Mouse (Mus musculus) neutrophil, adult 5-6 weeks (primary cell): ENCODE measurements around the gene Abcc5. TPM values are rescaled to one million over a fixed set of nuclear protein-coding genes. Genes with fewer than 3 reads are reported as not detected.

Experiments used
- ATAC-seq: fragments of 151-379, 151-347 bp; 2 replicates; pipeline ENCODE4 v1.8.0; 2017; ENCODE audit warnings: mild to moderate bottlenecking, moderate TSS enrichment; ENCODE audit not compliant: insufficient number of reproducible peaks, poor library complexity, low FRiP score, severe bottlenecking; ENCODE audit errors: extremely low read depth
- total RNA-seq: library from RNA; stranded (forward); fragments of 200-1000 nt; gene quantifications from 2 replicates; pipeline ENCODE4 v1.2.3, GENCODE M21; 2017

The Abcc5 gene
- total RNA-seq, 1 experiment from 2014 or later, result 24.0 TPM

DNA sequence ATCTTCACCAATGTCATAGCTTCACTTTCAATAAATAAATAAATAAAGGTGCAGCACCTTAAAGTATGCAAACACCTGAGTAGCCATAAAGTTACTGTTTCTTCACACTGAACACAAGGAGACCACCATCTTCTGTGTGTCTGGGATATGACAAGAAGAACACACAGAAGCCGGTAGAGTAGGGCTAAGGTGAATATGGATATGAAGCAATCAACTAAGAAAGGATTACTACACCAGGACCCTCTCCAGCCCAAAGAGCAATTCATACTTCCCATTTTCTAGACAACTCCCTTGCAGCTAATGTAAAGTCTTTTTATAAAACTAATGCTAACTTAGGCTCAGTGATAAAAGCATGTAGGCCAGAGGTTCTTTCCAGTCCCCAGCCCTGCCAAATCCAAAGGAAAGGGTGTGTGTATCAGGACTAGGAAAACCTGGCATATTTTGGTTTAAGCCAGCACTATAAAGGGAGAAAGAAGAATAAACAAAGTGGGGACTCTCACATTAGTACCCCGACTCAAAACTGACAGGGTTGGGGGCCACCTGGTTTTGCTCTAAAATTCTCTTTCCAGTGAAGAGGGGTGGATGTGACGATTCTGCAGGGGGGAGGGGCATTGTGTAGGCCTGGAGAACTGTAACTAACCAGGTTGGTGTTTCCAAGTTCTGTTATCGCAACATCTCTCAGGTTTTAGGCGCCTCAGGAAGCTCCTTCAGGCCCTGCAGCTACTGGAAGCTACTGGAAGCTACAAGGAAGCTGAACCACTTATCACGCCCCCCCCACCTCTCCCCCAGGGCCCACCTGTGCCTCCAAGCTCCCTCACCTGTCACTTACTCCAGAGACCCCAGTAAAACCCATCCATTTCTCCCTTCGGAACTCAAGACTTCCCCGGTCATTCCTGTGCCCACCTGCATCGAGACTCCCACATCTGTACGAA is 1.2 kb downstream of the Abcc5 start:
- ATAC-seq, result no peak

DNA sequence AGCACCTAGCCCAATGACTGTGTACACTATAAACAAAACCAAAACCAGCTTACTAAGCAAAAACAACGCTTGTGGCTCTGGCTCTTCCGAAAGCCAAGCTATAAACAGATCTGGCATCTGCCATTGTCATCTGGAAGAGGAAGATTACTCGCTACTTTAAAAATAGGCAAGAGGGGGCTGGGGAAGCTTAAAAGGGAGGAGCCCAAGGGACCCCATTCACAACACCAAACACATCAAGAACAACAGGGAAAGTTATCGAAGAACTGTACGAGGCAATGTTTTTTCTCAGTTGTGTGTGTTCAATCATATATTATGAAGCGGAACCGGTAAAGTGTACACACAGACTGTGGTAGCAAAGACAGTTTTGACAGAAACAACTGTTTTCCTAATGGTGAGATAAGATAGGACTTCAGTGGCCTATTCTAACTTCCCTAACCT is 1.9 kb downstream of the Abcc5 start:
- no peak for ATAC-seq

DNA sequence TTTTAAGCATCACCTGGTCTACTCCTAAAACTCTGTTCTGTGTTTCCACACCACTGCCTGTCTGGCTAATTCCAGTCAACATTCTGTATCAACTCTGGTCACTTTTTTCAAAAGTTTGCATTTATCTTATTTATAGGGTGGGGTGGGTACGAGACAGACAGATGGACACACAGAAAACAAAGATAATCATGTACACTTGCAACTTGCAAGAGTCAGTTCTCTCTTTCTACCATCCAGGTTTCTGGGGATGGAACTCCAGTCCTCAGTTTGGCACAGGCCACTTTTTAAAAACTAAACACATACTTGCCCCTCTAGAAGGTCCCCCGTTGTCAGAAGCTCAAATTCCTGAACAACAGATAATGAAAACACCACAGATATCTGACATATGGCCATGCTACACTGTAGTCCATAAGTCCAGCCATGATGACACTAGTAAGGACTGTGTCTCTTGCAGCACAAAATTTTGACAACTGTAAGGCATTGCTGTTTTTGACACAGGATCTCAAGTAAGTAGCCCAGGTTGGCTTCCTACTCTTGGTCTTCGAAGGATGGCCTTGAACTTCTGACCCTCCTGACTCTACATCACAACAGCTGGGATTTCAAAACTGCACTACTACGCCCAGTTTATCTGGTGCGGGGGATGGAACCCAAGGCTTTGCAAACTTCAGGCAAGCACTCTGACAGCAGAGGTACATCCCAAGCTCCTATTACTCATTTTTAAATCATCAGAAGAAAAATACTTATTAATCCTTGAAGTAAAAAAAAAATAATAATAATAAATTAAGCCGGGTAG is 3.1 kb downstream of the Abcc5 start:
- ATAC-seq, result no peak

DNA sequence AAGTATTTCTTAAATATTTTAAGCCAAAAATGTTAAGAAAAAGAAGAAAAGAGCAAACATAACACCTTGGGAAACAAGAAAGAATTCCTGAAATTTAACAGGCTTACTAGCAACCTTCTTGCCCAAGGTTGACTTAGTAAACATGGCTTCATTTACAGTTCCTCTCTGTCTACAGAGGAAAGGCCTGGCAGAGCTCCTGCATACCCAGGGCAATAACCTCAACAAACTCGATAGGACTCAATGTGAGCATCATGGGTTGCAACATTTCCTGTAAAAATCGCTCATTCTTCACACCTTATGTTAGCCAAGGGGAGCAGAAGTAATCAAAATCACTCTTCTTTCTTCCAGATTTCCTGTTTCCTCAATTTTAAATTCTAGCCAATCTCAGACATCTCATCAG is 8.1 kb downstream of the Abcc5 start:
- no peak for ATAC-seq

DNA sequence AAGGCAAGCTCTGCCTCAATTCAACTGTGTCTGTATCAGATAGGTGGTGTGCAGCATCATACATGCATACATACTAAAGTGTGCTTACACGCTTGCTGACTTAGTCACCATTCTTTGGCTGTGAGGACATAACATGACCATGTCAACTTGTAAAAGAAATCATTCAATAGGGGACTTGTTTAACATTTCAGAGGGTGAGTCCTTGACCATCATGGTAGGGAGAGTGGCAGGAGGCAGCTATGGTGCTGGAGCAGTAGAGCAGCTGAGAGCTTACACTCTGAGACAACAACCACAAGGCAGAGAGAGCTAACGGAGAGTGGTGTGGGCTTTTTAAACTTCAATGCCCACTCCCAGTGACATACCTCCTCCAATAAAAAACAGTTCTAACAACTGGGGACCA is 9.9 kb downstream of the Abcc5 start:
- no peak for ATAC-seq

DNA sequence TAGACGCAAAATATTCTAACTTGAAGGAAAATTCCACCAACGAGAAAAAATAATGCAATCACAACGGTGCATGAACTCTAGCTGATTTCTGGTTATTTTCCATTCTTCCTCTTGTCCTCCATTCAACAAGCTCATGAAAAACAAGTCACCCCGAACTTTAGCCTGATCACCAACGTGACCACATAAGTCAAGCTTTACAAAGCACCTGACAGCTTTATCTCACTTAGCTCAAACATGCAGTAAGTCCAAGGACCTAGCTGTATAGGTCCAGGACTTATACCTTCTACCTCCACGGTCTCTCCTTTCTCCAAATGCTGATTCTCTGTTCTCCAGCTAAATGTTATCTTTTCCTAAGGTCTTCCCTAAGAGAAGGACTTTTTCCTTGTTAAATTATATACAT is 10.4 kb downstream of the Abcc5 start:
- no peak for ATAC-seq

DNA sequence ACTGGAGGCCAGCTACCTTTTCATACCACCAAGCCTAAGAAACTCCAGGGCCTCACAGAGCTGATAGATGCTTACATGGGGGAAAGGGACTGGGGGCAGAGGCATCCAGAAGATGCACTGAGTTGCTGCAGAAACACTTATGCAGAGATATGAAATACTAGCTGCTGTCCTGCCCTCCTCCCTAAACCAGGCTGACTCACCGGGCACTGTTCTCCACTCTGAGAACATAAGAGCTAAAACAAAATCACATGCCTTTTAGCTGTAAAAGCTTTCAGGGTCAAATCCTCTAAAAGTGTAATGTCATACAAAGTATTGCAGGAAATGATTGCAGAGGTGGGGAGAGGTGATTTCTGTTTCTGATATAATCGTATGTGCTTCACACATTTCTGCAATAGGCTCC is 11.0 kb downstream of the Abcc5 start:
- ATAC-seq, result no peak

DNA sequence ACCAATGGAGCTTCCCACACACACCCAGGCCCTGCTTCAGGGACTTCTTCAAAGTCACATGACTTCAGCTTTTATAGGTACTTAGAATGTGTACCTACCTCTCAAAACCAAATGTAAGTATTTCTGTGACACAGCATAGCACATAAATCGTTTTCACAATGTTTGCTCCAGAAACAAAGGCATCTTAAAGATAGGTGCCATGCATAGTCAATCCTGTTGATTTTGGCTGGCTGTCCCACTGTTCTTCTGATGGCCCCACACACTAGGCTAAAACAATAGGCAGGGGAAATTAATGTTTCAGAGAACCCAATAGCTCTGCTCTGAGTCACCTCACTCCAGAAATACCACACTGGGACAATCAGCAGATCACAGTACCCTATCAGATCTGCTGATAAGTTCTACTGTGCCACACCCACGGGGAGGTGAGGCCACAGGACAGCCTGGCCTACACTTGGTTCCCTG is 12.3 kb downstream of the Abcc5 start:
- no peak for ATAC-seq

DNA sequence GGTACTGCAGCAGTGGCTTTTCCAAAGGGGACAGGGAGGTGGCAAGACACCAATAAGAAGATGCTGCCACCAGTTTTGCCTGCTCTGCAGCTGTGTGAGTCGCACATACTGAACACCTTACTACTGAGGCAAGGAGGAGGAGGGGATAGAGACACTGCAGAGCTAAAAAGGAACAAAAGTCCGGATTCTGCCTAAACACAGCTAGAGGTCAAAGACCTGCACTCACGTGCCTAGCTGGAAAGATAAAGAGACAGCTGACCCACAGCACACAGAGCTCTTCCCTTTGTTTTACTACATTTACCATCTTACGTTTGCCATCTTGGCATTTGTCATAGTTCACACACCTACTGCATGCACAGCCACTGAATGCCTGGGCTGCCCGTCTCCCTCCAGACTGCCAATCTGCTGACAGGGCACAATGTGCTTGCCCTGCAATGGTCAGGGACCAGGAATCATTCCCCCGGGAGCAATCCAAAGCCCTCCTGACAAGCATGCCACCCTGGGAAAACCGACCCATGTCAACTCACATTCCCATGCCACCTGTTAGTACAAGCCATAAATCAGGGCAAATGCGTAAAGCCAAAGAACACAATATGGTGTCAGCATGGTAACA is 14.1 kb downstream of the Abcc5 start:
- ATAC-seq, result no peak

DNA sequence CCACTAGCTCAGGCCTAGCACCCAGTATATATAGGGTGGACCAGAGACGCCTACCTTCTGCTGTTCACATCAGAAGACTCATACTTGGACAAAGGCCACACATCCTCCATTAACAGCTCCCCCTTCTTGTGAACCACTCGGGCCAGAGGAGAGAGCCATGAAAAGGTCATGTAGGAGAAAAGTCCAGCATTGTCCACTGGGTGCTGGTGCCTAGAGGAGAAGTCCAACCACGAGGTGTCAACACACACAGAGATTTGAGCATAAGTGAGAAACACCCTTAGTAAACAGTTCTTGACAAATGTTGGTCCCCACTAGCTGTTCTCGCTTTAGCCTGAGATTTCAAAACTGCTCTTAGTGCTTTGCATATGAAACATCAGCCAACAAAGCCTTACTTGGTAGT is 20.9 kb downstream of the Abcc5 start:
- ATAC-seq, result no peak

DNA sequence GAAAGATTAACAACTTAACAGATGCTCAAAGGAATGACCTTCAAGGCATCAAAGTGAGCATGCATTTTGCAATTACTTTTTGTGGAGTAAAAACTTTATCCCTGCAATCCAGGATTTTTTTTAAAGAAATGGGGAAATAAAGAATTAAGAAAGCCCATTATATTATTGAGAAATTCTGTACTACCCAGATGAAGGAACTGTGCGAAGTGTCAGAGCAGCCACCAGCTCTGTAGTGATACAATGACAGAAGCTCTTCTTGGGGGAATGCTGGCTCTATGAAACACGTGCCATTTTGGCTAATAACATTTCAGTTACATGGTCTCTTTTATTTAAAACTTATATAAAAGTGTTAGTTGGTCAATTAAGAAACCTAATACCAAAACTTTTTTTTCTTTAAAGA is 22.9 kb downstream of the Abcc5 start:
- no peak for ATAC-seq

DNA sequence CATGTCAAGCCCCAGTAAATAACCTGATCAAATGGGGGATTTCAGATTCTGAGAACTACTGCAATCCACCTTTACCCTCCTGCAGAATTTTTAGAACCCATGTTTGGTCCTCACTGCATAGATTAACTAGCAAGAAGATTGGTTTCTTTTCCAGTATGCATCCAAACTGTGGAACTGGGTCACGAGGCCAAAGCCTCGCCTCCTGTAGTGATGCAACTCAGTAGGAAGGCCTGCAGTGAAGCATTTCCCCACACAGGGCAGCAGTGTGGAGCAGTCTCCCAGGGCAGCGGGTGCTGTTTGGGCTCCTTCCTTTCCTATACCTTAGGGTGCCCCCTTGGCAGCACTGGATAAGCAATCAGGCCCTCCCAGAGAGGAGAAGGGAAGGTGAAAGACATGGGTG is 24.6 kb downstream of the Abcc5 start:
- ATAC-seq, result no peak

DNA sequence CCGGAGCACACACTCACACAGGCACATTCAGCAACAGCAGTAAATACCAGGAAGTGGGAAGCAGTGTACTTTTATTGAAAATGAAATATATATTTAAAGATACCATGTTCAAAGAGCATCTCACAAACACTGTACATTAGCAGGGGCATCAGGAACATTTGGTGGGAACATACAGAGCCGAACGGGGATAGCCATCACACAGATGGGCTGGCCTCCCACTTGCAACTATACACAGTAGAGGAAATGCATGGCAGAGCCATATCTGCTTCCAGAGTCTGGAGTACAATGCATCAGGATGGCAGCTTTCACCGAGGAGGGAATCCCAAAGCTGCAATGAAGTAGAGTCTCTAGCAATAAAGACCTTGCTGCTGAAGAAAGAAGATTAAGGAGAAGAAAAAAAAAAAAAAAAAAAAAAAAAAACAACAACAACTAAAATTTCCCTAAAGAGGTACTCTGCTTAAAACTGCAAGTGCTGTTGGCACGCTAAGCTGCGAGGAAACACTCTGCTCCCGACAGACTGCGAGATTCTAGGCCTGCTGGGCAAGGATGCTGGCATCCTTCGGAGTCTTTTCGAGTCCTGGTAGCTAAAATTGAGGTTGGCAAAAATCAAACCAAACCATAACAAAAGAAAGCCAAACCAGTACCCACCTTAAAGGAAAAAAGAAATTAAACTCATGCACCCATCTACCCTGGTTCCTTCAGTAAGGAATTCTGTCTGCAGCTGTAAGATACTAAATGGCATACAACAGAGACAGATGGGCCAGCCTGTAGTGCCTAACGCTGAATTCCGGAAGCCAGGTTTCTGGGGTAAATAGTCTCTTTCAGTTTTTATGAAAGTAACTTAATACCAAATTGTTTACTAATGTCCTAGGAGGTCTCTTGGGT is 25.2 kb downstream of the Abcc5 start:
- ATAC-seq, result no peak

DNA sequence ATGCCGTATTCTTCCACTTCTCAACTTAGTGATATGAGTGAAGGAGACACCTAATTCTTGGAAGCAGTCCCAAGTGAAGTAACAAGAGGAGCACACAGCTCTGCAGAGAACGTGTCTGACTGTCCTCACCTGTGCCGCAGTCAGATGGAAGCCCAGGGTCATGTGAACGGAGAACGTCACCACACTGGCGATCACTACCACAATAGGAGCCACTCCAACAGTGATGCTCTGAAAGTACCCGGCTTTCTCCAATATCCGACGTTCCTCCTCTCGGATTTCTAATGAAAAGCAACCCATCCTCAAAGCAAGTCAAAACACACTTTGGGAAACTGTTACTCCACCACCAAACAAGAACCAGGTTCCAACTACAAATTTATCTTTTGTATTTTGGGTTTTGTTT is 29.3 kb downstream of the Abcc5 start:
- no peak for ATAC-seq

DNA sequence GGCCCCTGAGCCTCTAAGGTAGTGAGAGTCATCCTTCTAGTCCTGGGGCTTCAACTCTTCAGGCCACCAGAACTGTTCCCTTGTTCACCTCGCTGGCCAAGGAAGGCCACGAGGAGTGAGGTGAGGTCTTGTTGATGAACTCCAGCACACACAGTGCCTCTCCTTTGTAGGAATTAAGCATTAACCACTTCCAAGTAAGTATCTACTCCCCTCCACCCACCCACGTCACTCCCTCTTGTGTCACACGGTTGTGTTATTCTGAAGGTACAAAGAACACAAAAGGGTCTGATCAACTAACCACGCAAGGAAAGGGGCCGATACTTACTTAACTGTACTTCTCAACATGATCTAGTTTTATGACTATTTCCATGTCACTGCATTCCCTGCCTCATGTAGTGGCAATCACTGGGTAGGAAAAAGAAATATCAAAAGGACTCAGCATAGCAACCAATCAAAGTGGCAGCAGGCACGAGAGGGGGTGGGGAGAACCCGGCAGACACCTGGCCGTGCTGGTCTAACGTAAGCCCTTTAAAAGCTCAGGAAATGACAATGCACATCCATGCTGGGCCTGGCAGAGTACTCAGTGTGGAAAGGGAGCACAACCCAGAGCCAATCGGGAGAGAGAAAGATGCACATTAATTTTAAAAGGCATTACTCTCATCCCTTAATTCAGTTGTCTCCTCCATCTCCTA is 30.8 kb downstream of the Abcc5 start:
- no peak for ATAC-seq

DNA sequence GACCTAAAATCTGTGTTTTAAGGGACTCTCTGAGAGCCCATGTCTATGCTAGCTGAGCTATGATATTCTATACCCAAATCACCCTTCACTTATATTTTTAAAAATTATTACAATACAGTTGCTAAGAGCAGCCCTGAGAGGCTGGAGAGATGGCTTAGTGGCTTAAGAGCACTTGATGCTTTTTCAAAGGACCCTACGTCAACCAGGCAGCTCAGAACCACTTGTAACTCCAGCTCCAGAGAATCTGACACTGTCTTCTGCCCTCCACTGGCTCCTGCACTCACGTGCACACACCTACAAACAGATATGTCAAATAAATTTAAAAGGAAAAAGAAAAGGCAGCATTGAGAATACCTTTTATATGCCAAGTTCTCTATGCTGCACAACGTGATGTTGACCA is 34.4 kb downstream of the Abcc5 start:
- no peak for ATAC-seq

DNA sequence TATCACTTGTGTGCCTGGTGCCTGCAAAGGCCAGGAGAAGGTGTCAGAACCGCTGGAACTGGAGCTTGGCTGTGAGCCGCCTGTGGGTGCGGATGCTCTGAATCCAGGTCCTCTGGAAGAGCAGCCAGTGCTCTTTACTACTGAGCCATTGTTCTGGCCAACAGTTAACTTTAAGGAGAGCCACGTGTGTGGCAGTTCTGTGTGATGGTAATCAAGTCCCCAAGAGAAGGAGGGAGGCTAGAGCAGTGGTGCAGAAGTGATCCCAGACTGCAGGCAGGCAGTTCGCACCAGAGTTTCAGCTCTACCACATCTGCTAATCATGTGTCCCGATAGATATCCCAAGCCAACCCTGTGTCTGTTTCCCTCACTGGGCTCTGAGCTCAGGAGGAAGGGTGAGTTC is 36.0 kb downstream of the Abcc5 start:
- ATAC-seq, result no peak

DNA sequence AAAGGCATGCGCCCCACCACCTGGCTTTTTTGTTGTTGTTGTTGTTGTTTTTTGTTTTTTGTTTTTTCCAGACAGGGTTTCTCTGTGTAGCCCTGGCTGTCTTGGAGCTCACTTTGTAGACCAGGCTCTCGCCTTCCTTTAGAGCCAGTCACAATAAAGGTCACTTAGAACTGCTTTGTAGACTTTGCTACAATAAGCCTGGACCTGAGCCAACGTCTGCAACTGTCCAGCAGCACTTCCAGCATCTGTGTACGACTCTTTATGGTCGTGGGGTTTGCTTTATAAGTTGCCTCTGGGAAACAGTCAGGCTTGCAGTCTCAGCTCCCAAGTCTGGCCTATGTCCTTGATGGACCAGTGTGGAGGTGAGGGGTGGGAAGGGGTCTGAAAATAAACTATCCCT is 45.2 kb downstream of the Abcc5 start:
- ATAC-seq, result no peak
